Mouse (Mus musculus) forebrain, embryonic 13.5 days (tissue): Measurements from ENCODE around the gene Ctcfl. TPM values are rescaled to one million over a fixed set of nuclear protein-coding genes. Genes with fewer than 3 reads are reported as not detected.

Experiments used
- ATAC-seq: fragments of 200-750 bp; cut with Nextera tagmentation; 2 replicates; pipeline ENCODE4 v1.8.0; 2017
- H3K27ac ChIP-seq: fragments of 300-500 bp; sonication (generic); 2 replicates; pipeline ENCODE4 v1.5.1; 2015; ENCODE audit warnings: inconsistent platforms, mild to moderate bottlenecking, moderate library complexity
- H3K27me3 ChIP-seq: fragments of 300-500 bp; sonication (generic); 2 replicates; pipeline ENCODE4 v1.6.1; 2015; ENCODE audit warnings: mild to moderate bottlenecking, inconsistent platforms
- H3K36me3 ChIP-seq: fragments of 300-500 bp; sonication (generic); 2 replicates; pipeline ENCODE4 v1.6.1; 2015; ENCODE audit warnings: mild to moderate bottlenecking, inconsistent platforms; ENCODE audit not compliant: poor library complexity, severe bottlenecking
- H3K4me1 ChIP-seq: fragments of 300-500 bp; sonication (generic); 2 replicates; pipeline ENCODE4 v1.6.1; 2015; ENCODE audit warnings: inconsistent platforms
- H3K4me2 ChIP-seq: fragments of 300-500 bp; sonication (generic); 2 replicates; pipeline ENCODE4 v1.6.1; 2015; ENCODE audit warnings: inconsistent platforms, mild to moderate bottlenecking, moderate library complexity
- H3K4me3 ChIP-seq: fragments of 300-500 bp; sonication (generic); 2 replicates; pipeline ENCODE4 v1.5.1; 2015; ENCODE audit warnings: mild to moderate bottlenecking, inconsistent platforms
- H3K9ac ChIP-seq: fragments of 300-500 bp; sonication (generic); 2 replicates; pipeline ENCODE4 v1.6.1; 2015; ENCODE audit warnings: mild to moderate bottlenecking, inconsistent platforms
- H3K9me3 ChIP-seq: fragments of 300-500 bp; sonication (generic); replicated peaks from 2 replicates; pipeline ENCODE4 v1.6.1; 2016; ENCODE audit warnings: inconsistent platforms
- WGBS: fragments of 180-500 bp; shearing (Covaris S2); methylation state at CpG from one replicate; pipeline ENCODE4 v1.1.7; 2015; 5-methylcytosine and 5-hydroxymethylcytosine counted together
- polyA plus RNA-seq: library from polyadenylated mRNA; unstranded; fragments of >200 nt; fragmentation: Nextera tagmentation; extraction: Ambion mirVana; gene quantifications from 2 replicates; pipeline ENCODE4 v1.2.1, GENCODE M21; 2015

The Ctcfl gene
- polyA plus RNA-seq, 1 experiment from 2014 or later: 0.05 TPM

GRCm38 (mm10) chr2:173052881-173053280, 66.4 kb downstream of the Ctcfl start:
- H3K9ac ChIP-seq: peak overlapping the region; percentile 1; the same call in 1 of the 2 replicates
- 92% methylated on average over 8 of the region's 8 CpGs for WGBS

GRCm38 (mm10) chr2:173050604-173051382, 68.5 kb downstream of the Ctcfl start:
- H3K36me3 ChIP-seq: no peaks in the 10 kb centered on the region
- no peaks in the 10 kb centered on the region for H3K9me3 ChIP-seq
- no peak overlapping the region for H3K9ac ChIP-seq
- no peak for ATAC-seq
- H3K4me1 ChIP-seq: no peaks in the 10 kb centered on the region
- no peak overlapping the region for H3K4me2 ChIP-seq
- H3K4me3 ChIP-seq: no peak overlapping the region
- WGBS: 30% methylated on average over 8 of the region's 8 CpGs
- H3K27me3 ChIP-seq: no peaks in the 10 kb centered on the region
- no peak overlapping the region for H3K27ac ChIP-seq

More at GRCm38 (mm10) chr2:173052881-173053280, 66.4 kb downstream of the Ctcfl start:
- H3K36me3 ChIP-seq: no peaks in the 10 kb centered on the region
- H3K4me3 ChIP-seq: no peak overlapping the region
- H3K9me3 ChIP-seq: no peaks in the 10 kb centered on the region
- ATAC-seq: no peak
- no peak overlapping the region for H3K4me2 ChIP-seq
- H3K27me3 ChIP-seq: no peaks in the 10 kb centered on the region
- no peak overlapping the region for H3K27ac ChIP-seq
- no peaks in the 10 kb centered on the region for H3K4me1 ChIP-seq

GRCm38 (mm10) chr2:173049817-173050216, 69.5 kb downstream of the Ctcfl start:
- 46% methylated on average over 6 of the region's 6 CpGs for WGBS
- Histone ChIP-seq H3K9ac (no peak overlapping the region), H3K27ac (no peak overlapping the region), H3K4me2 (no peak overlapping the region), H3K9me3 (no peaks in the 10 kb centered on the region), H3K27me3 (no peaks in the 10 kb centered on the region), H3K4me1 (no peaks in the 10 kb centered on the region), H3K36me3 (no peaks in the 10 kb centered on the region), H3K4me3 (no peak overlapping the region)
- ATAC-seq: no peak

- H3K4me3 ChIP-seq: no peak overlapping the region
- no peak overlapping the region for H3K4me2 ChIP-seq
- H3K4me1 ChIP-seq: no peaks in the 10 kb centered on the region
- no peak overlapping the region for H3K27ac ChIP-seq
- no peak overlapping the region for H3K9ac ChIP-seq
- WGBS: 83% methylated on average over 3 of the region's 3 CpGs
- no peaks in the 10 kb centered on the region for H3K9me3 ChIP-seq
- no peaks in the 10 kb centered on the region for H3K36me3 ChIP-seq
- no peak for ATAC-seq
- H3K27me3 ChIP-seq: no peaks in the 10 kb centered on the region
Measured at GRCm38 (mm10) chr2:173049231-173049630, 70.1 kb downstream of the Ctcfl start.

- H3K36me3 ChIP-seq: no peaks in the 10 kb centered on the region
- no peak overlapping the region for H3K4me2 ChIP-seq
- H3K27ac ChIP-seq: no peak overlapping the region
- H3K4me1 ChIP-seq: no peaks in the 10 kb centered on the region
- no peak overlapping the region for H3K9ac ChIP-seq
- 60% methylated on average over 17 of the region's 17 CpGs for WGBS
- no peaks in the 10 kb centered on the region for H3K27me3 ChIP-seq
- H3K9me3 ChIP-seq: no peaks in the 10 kb centered on the region
- H3K4me3 ChIP-seq: no peak overlapping the region
- no peak for ATAC-seq
Measured at GRCm38 (mm10) chr2:173048041-173048745, 71.1 kb downstream of the Ctcfl start.

GRCm38 (mm10) chr2:173047471-173047870, 71.9 kb downstream of the Ctcfl start:
- Histone ChIP-seq H3K4me3 (no peak overlapping the region), H3K27me3 (no peaks in the 10 kb centered on the region), H3K9ac (no peak overlapping the region), H3K9me3 (no peaks in the 10 kb centered on the region), H3K36me3 (no peaks in the 10 kb centered on the region), H3K4me2 (no peak overlapping the region), H3K27ac (no peak overlapping the region), H3K4me1 (no peaks in the 10 kb centered on the region)
- ATAC-seq: no peak
- WGBS: 59% methylated on average over 5 of the region's 5 CpGs

GRCm38 (mm10) chr2:173046582-173047297, 72.6 kb downstream of the Ctcfl start:
- H3K4me1 ChIP-seq: no peaks in the 10 kb centered on the region
- H3K9ac ChIP-seq: no peak overlapping the region
- no peaks in the 10 kb centered on the region for H3K36me3 ChIP-seq
- 79% methylated on average over 15 of the region's 15 CpGs for WGBS
- no peak overlapping the region for H3K4me3 ChIP-seq
- no peak overlapping the region for H3K4me2 ChIP-seq
- no peak for ATAC-seq
- no peaks in the 10 kb centered on the region for H3K27me3 ChIP-seq
- H3K27ac ChIP-seq: no peak overlapping the region
- H3K9me3 ChIP-seq: no peaks in the 10 kb centered on the region

GRCm38 (mm10) chr2:173044198-173044970, 74.9 kb downstream of the Ctcfl start:
- H3K4me3 ChIP-seq: no peak overlapping the region
- H3K9ac ChIP-seq: no peak overlapping the region
- no peaks in the 10 kb centered on the region for H3K27me3 ChIP-seq
- no peaks in the 10 kb centered on the region for H3K9me3 ChIP-seq
- H3K36me3 ChIP-seq: no peaks in the 10 kb centered on the region
- no peak overlapping the region for H3K4me2 ChIP-seq
- H3K27ac ChIP-seq: no peak overlapping the region
- no peaks in the 10 kb centered on the region for H3K4me1 ChIP-seq
- 83% methylated on average over 18 of the region's 18 CpGs for WGBS
- no peak for ATAC-seq

Other genes with a start within 250 kb of the Ctcfl start
- gene Bmp7, start 179.2 kb downstream of the Ctcfl start, polyA plus RNA-seq: 6.9 and 7.2 TPM in 2 replicates
- 0.13 and 0.45 TPM in 2 replicates for gene Spo11, start 141.8 kb downstream of the Ctcfl start, polyA plus RNA-seq
- gene Rae1, start 119.4 kb downstream of the Ctcfl start, polyA plus RNA-seq: 146 and 148 TPM in 2 replicates
- gene Rbm38, start 99.0 kb downstream of the Ctcfl start, polyA plus RNA-seq: 40.0 and 47.6 TPM in 2 replicates
- gene Pck1, start 33.5 kb upstream of the Ctcfl start, polyA plus RNA-seq: not detected in 2 replicates
- gene Zbp1, start 99.4 kb upstream of the Ctcfl start, polyA plus RNA-seq: not detected in 2 replicates
- gene Pmepa1, start 157.0 kb upstream of the Ctcfl start, polyA plus RNA-seq: 4.6 and 5.3 TPM in 2 replicates